Mouse (Mus musculus): Measurements from ENCODE around the gene Paics.
"Not testable (repeated sequence)": the region's sequence is repeated elsewhere in the genome, so short reads cannot be mapped to it uniquely, and the experiment has no call there.

The Paics gene

DNA sequence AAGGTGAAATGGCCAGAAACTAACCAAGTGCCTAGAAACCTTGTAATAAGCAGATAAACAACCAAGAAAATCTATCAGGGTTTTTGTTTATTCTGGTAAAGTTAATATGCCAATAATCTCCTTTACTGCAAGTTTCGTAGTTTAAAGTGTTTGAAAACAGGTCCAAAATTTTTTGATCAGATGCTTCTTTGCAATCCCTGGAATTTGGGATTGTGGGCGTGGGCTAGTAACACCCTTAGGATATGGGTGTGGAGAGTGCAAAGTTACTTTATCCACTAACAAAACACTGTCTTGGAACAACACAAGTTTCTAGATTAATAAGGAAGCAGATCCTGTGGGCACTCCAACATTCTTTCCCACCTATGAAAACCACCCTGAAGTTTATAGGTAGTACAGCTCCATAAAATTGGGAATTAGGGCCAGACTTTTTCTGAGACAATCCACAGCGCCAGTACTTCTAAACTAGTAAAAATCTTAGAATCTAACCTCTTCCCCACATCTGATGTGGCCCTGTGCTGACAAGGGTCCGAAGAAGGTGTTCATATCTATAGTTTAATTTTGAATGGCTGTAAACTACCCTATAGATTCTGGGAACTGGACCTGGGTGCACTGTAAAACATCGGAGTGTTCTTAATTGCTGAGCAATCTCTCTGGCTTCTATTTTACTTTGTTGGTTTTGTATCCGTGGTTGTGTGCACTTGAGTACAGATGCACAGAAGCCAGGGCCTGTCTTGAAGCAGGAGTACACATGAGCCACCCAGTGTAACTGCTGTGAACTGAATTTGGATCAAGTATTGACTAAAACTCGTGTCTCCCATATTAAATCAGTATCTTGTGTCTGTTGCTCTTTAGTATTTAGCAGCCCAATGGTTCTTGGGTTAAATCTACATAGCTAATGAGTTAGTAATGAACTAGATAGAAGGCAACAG, 1.3 kb downstream of the Paics start:
- DNase-seq (ENCODE audit: low spot score), result peak; percentile 57

DNA sequence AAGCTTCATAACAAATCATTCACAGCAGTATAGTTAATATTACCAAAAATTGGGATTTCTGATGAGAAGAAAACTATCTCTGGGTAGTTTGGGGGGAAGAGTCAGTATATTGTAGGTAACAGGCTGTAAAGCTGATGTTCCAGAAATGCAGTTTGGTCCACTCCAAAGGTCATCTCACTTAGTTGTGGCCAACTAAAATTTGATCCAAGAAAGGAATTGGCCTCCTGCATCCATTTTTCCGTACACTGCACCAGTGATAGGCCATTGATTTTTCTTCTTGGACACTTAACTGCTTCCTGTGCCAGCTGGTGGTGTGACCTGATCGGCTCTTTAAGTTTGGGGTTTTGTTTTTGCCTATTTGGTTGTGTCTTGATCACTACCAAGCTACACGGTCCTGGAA, 2.7 kb downstream of the Paics start:
- no peak for DNase-seq (ENCODE audit: low spot score)

DNA sequence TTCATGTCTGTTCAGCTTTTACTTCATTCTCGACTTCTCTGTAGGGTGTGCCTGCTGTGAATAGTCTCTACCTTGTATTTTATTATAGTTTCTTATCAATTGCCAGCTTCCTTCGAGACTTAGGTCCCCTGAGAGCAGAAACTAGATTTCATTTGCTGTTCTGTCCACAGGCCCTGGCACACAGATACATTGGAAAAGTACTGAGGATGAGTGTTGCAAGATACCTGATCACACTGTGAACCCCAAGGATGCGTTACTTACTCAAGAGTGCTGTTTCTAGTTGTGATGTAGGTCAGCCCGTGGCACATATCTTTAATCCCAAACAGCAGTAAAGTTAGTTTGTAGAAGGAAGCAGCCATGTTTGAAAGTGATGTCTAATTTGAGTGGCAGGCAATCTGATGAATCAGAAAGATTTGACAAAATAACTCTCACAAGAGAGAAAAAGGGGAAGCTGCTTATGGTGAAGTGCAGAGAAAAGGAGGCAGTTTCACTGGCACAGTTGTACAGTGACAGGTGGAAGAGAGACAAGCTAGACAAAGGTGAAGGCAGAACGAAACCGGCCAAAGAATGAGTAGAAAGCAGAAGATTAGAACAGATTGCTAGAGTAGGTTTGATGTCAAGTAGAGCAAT, 3.3 kb downstream of the Paics start:
- DNase-seq (ENCODE audit: low spot score), result no peak

DNA sequence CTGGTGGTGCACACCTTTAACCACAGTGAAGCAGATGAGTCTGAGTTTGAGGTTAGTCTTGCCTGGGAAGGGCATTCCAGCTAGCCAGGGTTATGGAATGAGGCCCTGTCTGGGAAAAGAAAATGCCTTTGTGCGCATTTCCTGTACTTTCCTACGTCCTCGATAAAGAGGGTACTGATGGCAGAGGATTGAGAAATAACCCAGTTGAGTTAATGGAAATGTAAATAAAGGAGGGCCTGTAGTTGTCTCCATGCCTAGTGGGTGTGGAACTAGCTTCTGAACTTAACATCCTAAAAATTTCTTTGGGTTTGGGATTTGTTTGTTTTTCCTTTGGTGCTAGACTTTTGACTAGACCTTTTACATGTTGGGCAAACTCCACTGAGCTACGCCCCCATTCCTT, 4.4 kb downstream of the Paics start:
- DNase-seq (ENCODE audit: low spot score), result no peak

DNA sequence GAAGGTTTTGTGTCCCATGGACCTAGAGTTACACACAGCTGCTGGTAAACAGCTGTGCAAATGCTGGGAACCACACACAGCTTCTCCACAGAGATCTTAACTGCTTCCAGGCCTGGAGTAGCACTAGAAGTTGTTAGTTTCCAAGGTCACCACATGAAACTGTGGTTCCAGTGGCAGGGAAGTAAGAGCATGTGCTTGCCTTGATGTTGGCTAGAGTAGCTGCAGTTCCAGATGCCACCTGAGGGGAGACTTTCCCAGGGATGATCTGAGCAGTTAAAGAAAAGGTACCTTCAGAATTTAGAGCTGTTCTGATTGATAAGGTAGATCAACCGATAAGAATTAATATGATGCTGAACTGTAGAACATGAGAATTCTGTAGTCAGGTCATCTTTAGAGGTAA, 6.8 kb downstream of the Paics start:
- DNase-seq (ENCODE audit: low spot score), result no peak

DNA sequence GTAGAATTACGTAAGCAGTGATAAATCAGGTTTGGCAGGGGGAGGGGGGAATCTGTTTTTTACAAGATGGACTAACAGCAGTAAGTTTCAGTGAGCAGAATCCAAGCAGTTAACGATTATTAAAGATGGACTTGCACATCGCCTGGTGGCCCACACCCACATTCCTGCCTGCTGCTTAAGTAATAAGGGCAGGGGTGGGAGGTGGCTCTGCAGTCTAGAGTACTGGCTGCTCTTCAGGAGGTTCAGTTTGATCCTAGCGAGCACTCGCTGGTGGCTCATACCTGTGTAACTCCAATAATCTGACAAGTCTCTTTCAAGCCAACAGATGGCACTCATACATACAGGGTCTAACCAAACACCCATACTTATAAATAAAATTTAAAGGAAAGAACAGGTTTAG, 8.5 kb downstream of the Paics start:
- no peak for DNase-seq (ENCODE audit: low spot score)

DNA sequence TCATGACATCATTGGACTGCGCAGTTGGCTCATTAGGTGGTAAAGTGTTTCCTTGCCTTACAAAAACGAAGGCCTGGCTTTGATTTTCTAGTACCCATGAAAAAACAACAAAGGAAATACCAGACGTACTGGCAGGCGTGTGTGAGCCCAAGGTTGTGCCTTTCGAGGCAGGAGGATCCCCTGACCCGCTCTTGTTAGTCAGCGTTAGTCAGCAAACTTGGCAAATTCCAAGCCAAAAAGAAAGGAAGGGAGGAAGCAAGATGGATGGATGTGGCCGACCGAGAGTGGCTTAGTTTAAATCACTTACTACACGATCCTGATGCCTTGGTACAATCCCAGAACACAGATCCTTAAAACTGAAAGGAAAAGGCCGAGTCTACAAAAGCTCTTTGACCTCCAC, 11.4 kb downstream of the Paics start:
- DNase-seq (ENCODE audit: low spot score), result peak; percentile 53

DNA sequence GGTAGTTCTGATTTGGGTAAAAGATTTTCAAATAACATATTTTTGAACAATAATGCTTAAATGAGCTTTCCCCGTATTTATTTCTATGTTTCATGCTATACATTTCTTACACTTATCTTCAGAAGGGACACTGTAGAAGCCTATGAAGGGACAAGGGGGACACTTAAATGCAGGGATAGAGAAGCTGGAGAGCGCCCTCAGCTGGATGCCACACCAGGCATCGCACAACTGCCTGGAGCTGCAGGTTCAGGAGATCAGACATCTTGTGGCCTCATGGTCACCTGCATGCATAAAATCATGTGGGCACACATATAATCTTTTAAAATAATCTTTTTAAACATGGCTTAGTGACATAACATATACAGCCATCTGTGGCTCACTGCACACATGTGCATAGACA, 13.5 kb downstream of the Paics start:
- no peak for DNase-seq (ENCODE audit: low spot score)

DNA sequence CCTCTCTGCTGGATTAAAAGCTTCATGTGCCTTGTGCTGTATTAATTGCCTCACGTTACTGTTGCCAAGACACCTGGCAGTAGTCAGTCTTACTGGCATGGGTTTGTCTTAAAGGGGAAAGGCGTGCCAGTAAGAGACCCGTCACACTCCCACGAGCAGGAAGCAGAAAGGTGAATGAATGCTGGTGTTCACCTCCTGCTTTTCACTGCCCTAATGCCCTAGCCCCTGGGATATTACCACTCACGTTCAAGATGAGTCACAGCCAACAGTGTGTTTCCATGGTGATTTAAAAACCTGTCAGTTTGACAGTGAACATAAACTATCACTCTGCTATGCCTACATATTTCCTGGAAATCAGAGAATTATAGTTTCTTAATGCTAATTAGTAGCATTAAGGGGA, 18.1 kb downstream of the Paics start:
- no peak for DNase-seq (ENCODE audit: low spot score)

DNA sequence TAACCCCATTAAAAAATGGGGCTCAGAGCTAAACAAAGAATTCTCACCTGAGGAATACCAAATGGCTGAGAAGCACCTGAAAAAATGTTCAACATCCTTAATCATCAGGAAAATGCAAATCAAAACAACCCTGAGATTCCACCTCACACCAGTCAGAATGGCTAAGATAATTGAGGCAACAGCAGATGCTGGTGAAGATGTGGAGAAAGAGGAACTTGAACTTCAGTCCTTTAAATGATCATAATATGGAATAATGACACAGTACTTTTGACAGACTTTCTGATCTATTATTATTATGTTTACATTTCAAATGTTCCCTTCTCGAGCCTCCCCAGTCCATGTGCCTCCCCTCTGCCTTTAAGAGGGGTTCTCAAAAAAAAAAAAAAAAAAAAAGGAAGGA, 20.0 kb downstream of the Paics start:
- not testable (repeated sequence) for DNase-seq (ENCODE audit: low spot score)

DNA sequence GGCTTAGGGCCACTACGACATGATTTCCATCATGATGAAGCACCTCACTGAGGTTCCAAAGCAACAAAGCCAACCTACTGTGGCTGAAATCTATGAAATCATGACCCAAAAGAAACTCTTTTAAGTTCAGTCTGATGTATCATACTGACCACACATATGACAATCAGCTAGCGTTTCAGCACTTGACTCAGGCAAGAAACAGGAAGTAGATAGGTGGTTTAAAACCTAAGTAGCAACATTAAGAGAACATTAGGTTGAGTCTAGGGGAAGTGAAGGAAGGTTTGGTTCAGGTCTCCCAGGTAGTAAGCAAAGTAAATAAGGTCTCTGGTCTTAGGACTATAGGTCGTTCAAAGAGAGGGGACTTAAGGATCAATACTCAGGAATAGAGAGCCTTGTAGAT, 22.4 kb downstream of the Paics start:
- no peak for DNase-seq (ENCODE audit: low spot score)

DNA sequence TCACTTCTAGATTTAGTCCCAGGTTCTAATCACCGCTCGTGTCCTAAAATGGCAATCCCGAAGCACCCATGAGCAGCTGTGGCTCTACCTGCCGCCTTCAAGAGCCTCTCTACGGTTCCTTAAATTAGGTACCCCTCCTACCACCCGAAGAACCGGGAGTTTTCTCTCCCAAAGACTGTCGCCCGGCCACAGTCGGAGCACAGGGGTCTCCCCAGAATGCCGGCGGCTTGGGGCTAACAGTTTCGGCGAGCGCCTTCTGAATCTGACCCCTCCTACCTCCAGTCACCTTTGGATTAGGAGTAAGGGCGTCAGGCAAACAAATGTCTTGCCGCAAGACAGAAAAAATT, 23.1 kb downstream of the Paics start:
- DNase-seq (ENCODE audit: low spot score), result no peak

DNA sequence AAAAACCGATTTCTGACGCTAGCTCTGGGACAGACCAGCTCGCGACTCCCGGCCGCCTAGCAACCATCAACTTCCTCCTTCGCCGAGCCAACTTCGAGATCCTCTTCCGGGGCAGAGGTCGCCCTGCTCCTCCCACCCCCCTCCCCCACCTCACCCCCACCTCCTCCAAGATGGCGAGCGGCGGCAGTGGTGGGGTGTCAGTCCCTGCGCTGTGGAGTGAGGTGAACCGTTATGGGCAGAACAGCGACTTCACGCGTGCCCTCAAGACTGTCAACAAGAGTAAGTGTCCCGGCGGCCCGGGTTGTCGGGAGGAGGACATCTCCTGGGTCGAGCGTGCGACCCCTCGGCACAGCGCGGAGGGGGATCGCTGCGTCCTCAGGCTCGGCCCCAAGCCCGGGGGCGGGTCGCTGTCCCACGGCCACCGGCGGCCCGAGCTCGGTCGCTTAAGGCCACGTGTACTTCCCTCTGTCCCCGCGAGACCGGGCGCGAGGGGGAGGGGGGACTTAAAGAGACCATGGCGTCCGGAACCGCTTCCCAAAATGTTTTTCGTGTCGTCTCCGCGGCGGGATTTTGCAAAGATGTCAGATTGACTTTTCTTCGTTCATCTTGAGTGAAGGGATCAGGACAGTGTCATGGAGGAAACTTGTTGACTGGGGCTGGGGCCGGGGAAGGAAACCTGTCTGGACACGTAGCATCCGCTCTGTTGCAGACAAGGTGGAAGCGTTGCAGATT, 23.6 kb downstream of the Paics start, which contains the start of gene Srp72:
Srp72 (plus strand) TSS at position 130 of the 732 bp plus-strand sequence.
- DNase-seq (ENCODE audit: low spot score), result peak; percentile 95

DNA sequence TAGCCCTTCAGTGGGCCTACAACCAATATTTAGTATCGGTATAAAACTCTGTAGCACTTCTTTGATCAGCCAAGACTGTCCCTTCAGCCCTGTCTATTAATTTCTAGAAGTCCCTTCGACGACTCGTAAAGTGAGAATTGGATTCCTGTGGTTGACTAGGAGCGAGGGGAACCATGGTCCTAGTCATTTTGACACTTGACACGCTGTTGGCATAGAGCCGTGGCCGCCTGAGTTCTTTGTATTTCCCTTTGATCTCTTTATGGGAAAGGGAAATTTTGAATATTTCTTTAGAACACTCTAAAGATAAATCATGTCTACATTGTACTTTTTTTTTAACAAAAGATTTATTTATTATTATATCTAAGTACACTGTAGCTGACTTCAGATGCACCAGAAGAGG, 24.6 kb downstream of the Paics start:
- no peak for DNase-seq (ENCODE audit: low spot score)

DNA sequence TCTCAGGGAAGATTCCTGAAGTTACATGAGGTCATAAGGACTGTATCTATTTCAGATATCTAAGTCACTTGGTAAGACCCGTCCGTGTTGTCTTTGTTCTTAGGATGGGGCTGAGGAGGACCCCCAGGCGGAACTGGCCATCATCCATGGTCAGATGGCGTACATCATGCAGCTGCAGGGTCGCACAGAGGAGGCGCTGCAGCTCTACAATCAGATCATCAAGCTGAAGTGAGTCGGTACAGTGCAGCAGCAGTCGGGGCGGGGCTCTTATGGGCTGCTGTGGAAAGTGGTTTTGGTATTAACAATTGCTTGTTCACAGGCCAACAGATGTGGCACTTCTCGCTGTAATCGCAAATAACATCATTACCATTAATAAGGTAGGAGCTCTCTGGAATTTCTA, 32.9 kb downstream of the Paics start:
- DNase-seq (ENCODE audit: low spot score), result no peak

DNA sequence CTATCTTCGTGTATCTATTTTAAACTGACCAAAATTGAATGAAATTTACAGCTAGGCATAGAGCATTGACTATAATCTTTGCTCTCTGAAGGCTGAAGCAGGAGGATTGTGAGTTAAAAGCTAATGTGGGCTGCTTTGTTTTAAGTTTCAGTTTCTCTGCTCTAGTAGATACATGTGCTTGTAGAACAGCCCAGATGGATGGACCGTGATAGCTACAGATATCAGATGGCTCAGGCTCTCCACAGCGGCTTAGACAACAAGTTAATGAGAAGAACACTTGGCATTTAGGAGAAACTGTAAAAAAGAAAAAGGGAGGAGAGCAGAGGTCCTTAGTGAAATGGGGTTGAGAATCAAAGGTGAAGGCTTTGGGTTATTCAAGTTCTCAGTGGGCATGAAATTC, 39.7 kb downstream of the Paics start:
- no peak for DNase-seq (ENCODE audit: low spot score)

DNA sequence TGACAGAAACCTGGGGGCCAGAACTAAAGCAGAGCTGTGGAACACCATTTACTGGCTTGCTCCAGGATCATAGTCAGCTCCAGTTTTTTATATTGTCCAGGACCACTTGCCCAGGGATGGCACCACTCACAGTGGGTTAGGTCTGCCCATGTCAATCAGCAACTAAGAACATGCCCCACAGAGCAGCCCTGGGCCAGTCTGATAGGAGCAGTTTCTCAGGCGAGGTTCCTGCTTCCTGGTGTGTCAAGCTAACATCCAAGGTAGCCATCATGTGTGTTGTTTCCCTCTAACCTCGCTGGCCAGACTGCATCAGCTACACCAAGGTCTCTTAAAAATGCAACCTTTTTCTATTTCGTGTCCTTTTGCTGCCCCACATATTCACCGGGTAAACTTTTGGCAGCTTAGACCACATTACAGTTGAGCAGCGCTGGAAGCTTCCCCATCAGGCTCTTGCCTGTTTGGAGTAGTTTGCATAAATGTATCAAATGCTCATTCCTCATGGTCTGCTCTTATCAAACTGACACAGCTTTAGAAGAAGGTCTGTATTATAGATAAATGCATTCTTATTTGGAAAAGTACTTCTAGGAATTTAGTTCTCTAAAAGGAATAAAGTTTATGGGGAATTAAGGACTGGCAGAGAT, 42.2 kb downstream of the Paics start:
- DNase-seq (ENCODE audit: low spot score), result no peak

DNA sequence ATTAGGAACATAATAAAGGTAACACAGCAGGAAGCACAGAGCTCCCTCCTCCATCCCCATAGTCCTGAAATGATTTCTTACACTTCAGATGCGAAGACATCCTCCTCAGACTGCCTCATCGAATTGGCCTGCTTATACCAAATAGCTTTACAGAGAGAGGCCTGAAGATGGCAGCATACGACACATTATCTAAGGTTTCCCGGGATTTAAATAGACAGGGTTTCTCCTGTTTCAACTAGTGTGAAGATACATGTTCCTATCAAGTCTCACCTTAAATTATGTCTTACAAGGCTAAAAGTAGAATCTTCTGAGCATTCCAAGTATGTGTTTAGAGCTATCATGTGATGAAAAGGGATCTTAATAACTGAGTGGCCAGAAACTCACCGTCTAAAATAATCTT, 47.3 kb downstream of the Paics start:
- peak; percentile 86 for DNase-seq (ENCODE audit: low spot score)

DNA sequence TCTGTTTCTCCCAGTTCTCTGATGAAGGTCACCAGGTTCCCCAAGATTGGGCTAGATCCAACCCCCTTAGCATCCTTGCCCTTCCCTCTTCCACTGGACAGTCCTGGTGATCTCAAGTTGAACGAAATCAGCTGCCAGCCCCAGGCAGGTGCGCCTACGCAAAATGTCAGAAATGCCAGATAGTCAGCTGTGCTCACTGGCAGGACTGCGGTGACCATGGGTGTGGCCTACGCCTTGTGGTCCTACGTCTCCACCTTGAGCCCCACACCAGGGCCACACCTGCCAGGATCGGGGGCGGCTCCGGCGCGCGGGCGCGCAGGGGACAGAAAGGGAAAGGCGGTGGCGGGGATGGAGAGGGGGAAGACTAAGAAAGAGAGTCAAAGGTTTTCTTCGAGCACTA, 50.1 kb downstream of the Paics start:
- no peak for DNase-seq (ENCODE audit: low spot score)

DNA sequence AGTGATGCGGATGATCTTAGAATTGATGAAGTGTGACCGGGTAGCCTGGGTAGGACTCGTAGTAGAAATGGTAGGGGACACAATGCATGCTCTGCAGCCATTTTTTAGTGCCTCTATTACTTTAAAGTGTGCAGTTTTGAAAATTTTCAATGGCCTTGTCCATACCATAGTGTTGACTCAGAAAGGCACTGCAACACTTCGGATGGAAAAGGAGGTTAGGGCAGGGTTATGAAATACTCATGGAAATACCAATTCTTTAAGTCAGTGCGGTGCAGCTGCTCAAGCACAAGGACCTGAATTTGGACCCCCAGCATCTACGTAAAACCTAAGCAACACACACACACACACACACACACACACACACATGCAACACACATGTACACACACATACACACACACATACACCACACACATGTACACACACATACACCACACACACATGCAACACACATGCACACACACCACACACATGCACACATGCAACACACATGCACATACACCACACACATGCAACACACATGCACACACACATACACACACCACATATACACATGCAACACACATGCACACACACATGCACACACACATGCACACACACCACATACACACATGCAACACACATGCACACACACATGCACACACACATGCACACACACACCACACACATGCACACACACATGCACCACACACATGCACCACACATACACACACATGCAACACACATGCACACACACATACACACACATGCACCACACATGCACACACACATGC, 53.1 kb downstream of the Paics start, which contains the start of gene Arl9:
Arl9 (plus strand) TSS at position 5 of the 771 bp plus-strand sequence.
- no peak for DNase-seq (ENCODE audit: low spot score)

DNA sequence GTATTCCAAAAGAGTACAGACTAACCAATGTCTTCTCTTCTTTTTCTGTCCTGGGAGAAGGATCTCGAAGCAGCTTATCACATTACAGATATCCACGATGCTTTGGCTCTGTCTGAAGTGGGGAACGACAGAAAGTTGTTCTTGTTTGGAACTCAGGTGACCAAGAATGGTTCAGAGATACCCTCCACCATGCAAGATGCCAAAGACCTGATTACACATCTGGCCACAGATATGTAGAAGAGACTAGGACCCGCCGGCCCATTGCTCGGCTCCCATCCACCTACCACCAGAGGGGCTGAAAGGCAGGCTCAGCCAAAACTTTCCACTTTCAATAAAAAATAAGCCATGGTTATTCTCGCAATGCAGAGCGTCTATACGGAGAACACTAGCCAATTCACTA, 59.2 kb downstream of the Paics start:
- no peak for DNase-seq (ENCODE audit: low spot score)

DNA sequence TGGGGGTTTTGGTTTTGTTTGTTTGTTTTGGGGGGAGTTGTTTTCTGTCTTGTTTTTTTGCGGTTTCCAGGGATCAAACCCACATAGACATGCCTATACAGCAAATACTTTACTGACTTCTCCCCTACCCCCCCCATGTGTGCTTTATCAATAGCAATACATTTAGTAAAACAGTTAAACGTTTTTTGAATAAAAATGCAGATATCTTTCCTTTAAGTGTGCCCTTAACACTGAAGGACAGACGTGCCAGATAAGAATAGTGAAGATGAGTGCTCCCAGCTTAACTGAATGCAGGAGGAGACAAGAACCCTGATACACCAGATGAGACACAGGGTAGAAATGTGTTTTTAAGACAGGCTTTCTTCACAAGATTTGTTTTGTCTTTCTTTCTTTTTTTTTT, 60.0 kb downstream of the Paics start:
- no peak for DNase-seq (ENCODE audit: low spot score)

Data from adipocyte (in vitro differentiated cells).